Mouse (Mus musculus): ENCODE results near the gene Noxred1.

- TF ChIP-seq CTCF (IDR thresholded peaks at IDR 0.05; ENCODE audit: low read depth) (no peak), EP300 (IDR thresholded peaks at IDR 0.05; ENCODE audit: low read depth) (no peak)
Measured at GRCm38 (mm10) chr12:87260562-87260961, 22.0 kb upstream of the Noxred1 start.
